Mouse (Mus musculus) stomach, postnatal 0 days (tissue): ENCODE measurements around the gene Adamts5.

Experiments used
- CTCF ChIP-seq: IDR thresholded peaks from 2 replicates; pipeline ENCODE4 v1.5.1; 2016; ENCODE audit warnings: antibody characterized with exemption, low read depth, mild to moderate bottlenecking, moderate library complexity
- EP300 ChIP-seq: optimal IDR thresholded peaks from 2 replicates; pipeline ENCODE3; 2016; ENCODE audit warnings: antibody characterized with exemption

DNA sequence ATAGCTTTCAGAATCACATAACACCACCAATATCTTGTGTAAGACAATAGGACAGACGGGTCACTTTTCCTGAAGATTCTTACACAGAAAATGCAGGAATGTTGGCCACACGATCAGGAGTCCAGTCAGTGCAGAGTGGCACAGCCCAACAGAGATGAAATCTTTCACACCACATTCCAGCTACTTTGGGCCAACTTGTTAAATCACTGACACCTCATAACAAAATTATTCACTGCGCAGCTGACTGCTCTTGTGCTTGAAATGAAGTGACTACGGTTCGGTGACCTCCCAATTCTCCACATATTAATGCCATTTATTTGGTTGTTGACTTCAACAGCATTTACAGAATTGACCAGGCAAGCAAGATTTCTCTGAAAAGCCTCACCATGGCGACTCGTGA is 22.6 kb downstream of the Adamts5 start:
- TF ChIP-seq CTCF (no peak), EP300 (no peak)
